Mouse (Mus musculus): Measurements from ENCODE around the gene Rbm26. TPM values are rescaled to one million over a fixed set of nuclear protein-coding genes. Genes with fewer than 3 reads are reported as not detected.

Rbm26 gene
- polyA plus RNA-seq, 2 experiments, result 9.1 to 11.7 TPM

- H3K27ac ChIP-seq, result no peak overlapping the region
- DNase-seq (ENCODE audit: low read depth in 3 of 3, low spot score in 3 of 3) (no peak), ATAC-seq (ENCODE audit: insufficient read depth) (no peak)
- H3K36me3 ChIP-seq (replicated peaks; ENCODE audit: control insufficient read depth, insufficient read depth, low read depth), result no peaks in the 10 kb centered on the region
- H3K9me3 ChIP-seq (ENCODE audit: control insufficient read depth, low read length), result no peaks in the 10 kb centered on the region
- H3K27me3 ChIP-seq (ENCODE audit: control insufficient read depth, insufficient read depth, low read length), result no peaks in the 10 kb centered on the region
- no peak overlapping the region for H3K4me3 ChIP-seq (ENCODE audit: insufficient read depth in 1 of 2, low read depth in 2 of 2, low read length in 2 of 2)
- no peaks in the 10 kb centered on the region for H3K4me1 ChIP-seq (replicated peaks; ENCODE audit: control insufficient read depth in 2 of 2, insufficient read depth in 2 of 2, low read length in 1 of 2)
- WGBS (ENCODE audit: insufficient replicate concordance), result 71% methylated on average over 5 of the region's 5 CpGs
- no peak overlapping the region for H3K4me2 ChIP-seq (ENCODE audit: low read depth)
- TF ChIP-seq CTCF (IDR thresholded peaks at IDR 0.05; ENCODE audit: low read depth) (no peak), EP300 (IDR thresholded peaks at IDR 0.05; ENCODE audit: low read depth) (no peak)
- no peak overlapping the region for H3K9ac ChIP-seq (replicated peaks)
These were observed 109.1 kb downstream of the Rbm26 start for GRCm38 (mm10) chr14:105068060-105068459.

GRCm38 (mm10) chr14:105064243-105064642, 112.9 kb downstream of the Rbm26 start:
- Histone ChIP-seq H3K27me3 (ENCODE audit: control insufficient read depth, insufficient read depth, low read length) (no peaks in the 10 kb centered on the region), H3K27ac (no peak overlapping the region), H3K9ac (replicated peaks) (no peak overlapping the region), H3K36me3 (replicated peaks; ENCODE audit: control insufficient read depth, insufficient read depth, low read depth) (no peaks in the 10 kb centered on the region), H3K4me3 (ENCODE audit: insufficient read depth in 1 of 2, low read depth in 2 of 2, low read length in 2 of 2) (no peak overlapping the region), H3K9me3 (ENCODE audit: control insufficient read depth, low read length) (no peaks in the 10 kb centered on the region), H3K4me2 (ENCODE audit: low read depth) (no peak overlapping the region), H3K4me1 (replicated peaks; ENCODE audit: control insufficient read depth in 2 of 2, insufficient read depth in 2 of 2, low read length in 1 of 2) (no peaks in the 10 kb centered on the region)
- WGBS (ENCODE audit: insufficient replicate concordance), result 83% methylated on average over 1 of the region's 1 CpGs
- TF ChIP-seq EP300 (IDR thresholded peaks at IDR 0.05; ENCODE audit: low read depth) (no peak), CTCF (IDR thresholded peaks at IDR 0.05; ENCODE audit: low read depth) (no peak)
- DNase-seq (ENCODE audit: low read depth in 3 of 3, low spot score in 3 of 3), result no peak
- ATAC-seq (ENCODE audit: insufficient read depth), result no peak

GRCm38 (mm10) chr14:105061230-105061629, 115.9 kb downstream of the Rbm26 start:
- H3K36me3 ChIP-seq (replicated peaks; ENCODE audit: control insufficient read depth, insufficient read depth, low read depth), result no peaks in the 10 kb centered on the region
- no peaks in the 10 kb centered on the region for H3K4me1 ChIP-seq (replicated peaks; ENCODE audit: control insufficient read depth in 2 of 2, insufficient read depth in 2 of 2, low read length in 1 of 2)
- DNase-seq (ENCODE audit: low read depth in 3 of 3, low spot score in 3 of 3) (no peak), ATAC-seq (ENCODE audit: insufficient read depth) (no peak)
- no peak overlapping the region for H3K9ac ChIP-seq (replicated peaks)
- H3K27ac ChIP-seq, result no peak overlapping the region
- H3K9me3 ChIP-seq (ENCODE audit: control insufficient read depth, low read length), result no peaks in the 10 kb centered on the region
- WGBS (ENCODE audit: insufficient replicate concordance), result 65% methylated on average over 2 of the region's 2 CpGs
- TF ChIP-seq CTCF (IDR thresholded peaks at IDR 0.05; ENCODE audit: low read depth) (no peak), EP300 (IDR thresholded peaks at IDR 0.05; ENCODE audit: low read depth) (no peak)
- H3K4me2 ChIP-seq (ENCODE audit: low read depth), result no peak overlapping the region
- H3K27me3 ChIP-seq (ENCODE audit: control insufficient read depth, insufficient read depth, low read length), result no peaks in the 10 kb centered on the region
- H3K4me3 ChIP-seq (ENCODE audit: insufficient read depth in 1 of 2, low read depth in 2 of 2, low read length in 2 of 2), result no peak overlapping the region

GRCm38 (mm10) chr14:105057934-105058333, 119.2 kb downstream of the Rbm26 start:
- no peak overlapping the region for H3K27ac ChIP-seq
- H3K9ac ChIP-seq (replicated peaks), result no peak overlapping the region
- TF ChIP-seq EP300 (IDR thresholded peaks at IDR 0.05; ENCODE audit: low read depth) (no peak), CTCF (IDR thresholded peaks at IDR 0.05; ENCODE audit: low read depth) (no peak)
- no peaks in the 10 kb centered on the region for H3K36me3 ChIP-seq (replicated peaks; ENCODE audit: control insufficient read depth, insufficient read depth, low read depth)
- H3K27me3 ChIP-seq (ENCODE audit: control insufficient read depth, insufficient read depth, low read length), result no peaks in the 10 kb centered on the region
- no peak overlapping the region for H3K4me2 ChIP-seq (ENCODE audit: low read depth)
- ATAC-seq (ENCODE audit: insufficient read depth), result no peak
- H3K4me1 ChIP-seq (replicated peaks; ENCODE audit: control insufficient read depth in 2 of 2, insufficient read depth in 2 of 2, low read length in 1 of 2), result no peaks in the 10 kb centered on the region
- no peaks in the 10 kb centered on the region for H3K9me3 ChIP-seq (ENCODE audit: control insufficient read depth, low read length)
- H3K4me3 ChIP-seq (ENCODE audit: insufficient read depth in 1 of 2, low read depth in 2 of 2, low read length in 2 of 2), result no peak overlapping the region
- DNase-seq (ENCODE audit: low read depth in 3 of 3, low spot score in 3 of 3), result no peak

Other genes starting within 250 kb of the Rbm26 start
- 12.4 and 12.9 TPM in 2 replicates for gene Ndfip2, start 81.2 kb upstream of the Rbm26 start, polyA plus RNA-seq (2012; rRNA removed)
- gene Ndfip2, start 81.2 kb upstream of the Rbm26 start, polyA plus RNA-seq (2014; fragmentation: Nextera tagmentation; extraction: Ambion mirVana), result 19.1 and 22.2 TPM in 2 replicates

Data from liver, embryonic 14.5 days (tissue).